Mouse (Mus musculus) embryonic fibroblast, embryonic 13.5 days (primary cell): Measurements from ENCODE around the gene Fbxl13. TPM values are rescaled to one million over a fixed set of nuclear protein-coding genes. Genes with fewer than 3 reads are reported as not detected.

ENCODE experiments used
- H3K27ac ChIP-seq: 2 replicates; pipeline ENCODE4 v1.5.1; 2012; ENCODE audit warnings: low read length, control low read depth, inconsistent platforms; ENCODE audit not compliant: insufficient read depth
- H3K4me1 ChIP-seq: 2 replicates; pipeline ENCODE4 v1.6.1; 2011; ENCODE audit warnings: low read length; ENCODE audit not compliant: control insufficient read depth, insufficient read depth
- H3K4me3 ChIP-seq: 2 replicates; pipeline ENCODE4 v1.5.1; 2011; ENCODE audit warnings: mild to moderate bottlenecking, control low read depth, low read length; ENCODE audit not compliant: insufficient read depth
- CTCF ChIP-seq: IDR thresholded peaks from 2 replicates; pipeline ENCODE4 v1.5.1; 2011; ENCODE audit warnings: mild to moderate bottlenecking, control low read depth, low read length, moderate library complexity, borderline replicate concordance; ENCODE audit not compliant: insufficient read depth
- POLR2A ChIP-seq: IDR thresholded peaks from 2 replicates; pipeline ENCODE4 v1.6.1; 2011; ENCODE audit warnings: low read depth, mild to moderate bottlenecking, control low read depth, low read length, moderate library complexity
- polyA plus RNA-seq: library from polyadenylated mRNA; stranded (reverse); fragments of >200 nt; gene quantifications from 2 replicates; pipeline ENCODE4 v1.2.4, GENCODE M21; 2011; ENCODE audit warnings: low read depth; ENCODE audit not compliant: missing spikeins, insufficient read length

The Fbxl13 gene
- polyA plus RNA-seq, 1 experiment = not detected

DNA sequence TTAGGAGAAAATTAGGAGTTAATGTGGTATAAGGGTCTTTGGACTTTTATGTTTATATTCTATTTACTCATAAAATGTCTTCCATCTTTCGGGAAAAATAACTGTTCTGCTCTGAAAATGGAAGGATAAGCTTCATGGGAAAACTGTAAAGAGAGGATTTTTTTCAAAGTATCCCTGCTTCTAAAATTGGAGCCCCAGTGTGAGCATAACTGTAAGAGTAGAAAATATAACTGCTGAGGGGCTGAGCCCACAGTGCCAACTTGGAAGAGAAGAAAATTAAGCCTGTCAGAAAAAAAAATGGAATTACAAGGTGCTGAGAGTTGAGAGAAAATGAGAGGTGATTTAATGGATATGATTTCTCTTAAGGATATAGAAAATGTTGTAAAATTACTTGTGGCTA is 90.7 kb downstream of the Fbxl13 start:
- no peak overlapping the region for H3K27ac ChIP-seq
- no peak overlapping the region for H3K4me3 ChIP-seq
- 0 out of 2 replicates have a peak, but pooled peaks cover 2% of the 10 kb centered on the region for H3K4me1 ChIP-seq
- no peak for TF ChIP-seq CTCF
- no peak for TF ChIP-seq POLR2A

DNA sequence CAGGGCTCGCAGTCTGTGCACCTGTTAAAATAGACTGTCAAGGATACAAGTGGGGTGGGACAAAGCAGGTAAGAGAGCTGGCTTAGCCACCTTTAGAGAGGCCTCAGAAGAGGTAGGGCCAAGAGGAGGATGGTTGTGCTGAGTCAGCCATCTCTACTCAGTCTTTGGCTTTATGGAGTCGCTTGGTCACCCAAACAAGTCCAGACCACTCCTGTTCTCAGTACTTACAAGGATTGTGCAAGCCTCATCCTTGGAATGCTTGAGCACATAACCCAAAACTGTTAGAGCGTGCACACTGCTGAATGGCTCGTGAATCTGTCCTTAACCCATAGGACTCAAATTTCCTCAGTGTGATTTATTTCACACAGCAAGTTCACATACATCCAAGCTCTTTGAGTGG is 91.7 kb downstream of the Fbxl13 start:
- Histone ChIP-seq H3K27ac (peak overlapping the region; percentile 23; the same call in 1 of the 2 replicates), H3K4me1 (0 out of 2 replicates have a peak, but pooled peaks cover 2% of the 10 kb centered on the region), H3K4me3 (no peak overlapping the region)
- no peak for TF ChIP-seq POLR2A
- no peak for TF ChIP-seq CTCF

DNA sequence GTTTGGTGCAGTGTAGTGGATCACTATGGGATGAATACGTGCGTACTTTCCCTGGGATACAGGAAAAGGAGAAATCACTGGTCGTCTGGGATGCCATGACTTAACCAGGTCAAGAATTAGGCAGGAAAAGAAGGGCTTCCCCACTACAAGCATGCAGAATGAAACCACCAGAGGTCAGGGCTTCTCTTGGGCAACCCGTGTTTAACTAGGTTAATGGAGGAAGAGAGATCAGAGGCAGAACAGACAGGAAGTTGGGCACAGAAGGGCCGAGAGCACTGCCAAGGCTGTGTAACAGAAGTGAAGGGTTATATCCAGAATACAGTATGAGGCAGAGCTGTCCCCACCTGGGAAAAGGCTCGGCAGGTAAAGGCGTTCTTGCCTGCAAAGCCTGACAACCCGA is 98.4 kb downstream of the Fbxl13 start:
- H3K4me1 ChIP-seq = peaks cover 12% of the 10 kb centered on the region; the same call in 1 of the 2 replicates
- H3K27ac ChIP-seq = no peak overlapping the region
- no peak overlapping the region for H3K4me3 ChIP-seq
- TF ChIP-seq POLR2A = no peak
- TF ChIP-seq CTCF = no peak

DNA sequence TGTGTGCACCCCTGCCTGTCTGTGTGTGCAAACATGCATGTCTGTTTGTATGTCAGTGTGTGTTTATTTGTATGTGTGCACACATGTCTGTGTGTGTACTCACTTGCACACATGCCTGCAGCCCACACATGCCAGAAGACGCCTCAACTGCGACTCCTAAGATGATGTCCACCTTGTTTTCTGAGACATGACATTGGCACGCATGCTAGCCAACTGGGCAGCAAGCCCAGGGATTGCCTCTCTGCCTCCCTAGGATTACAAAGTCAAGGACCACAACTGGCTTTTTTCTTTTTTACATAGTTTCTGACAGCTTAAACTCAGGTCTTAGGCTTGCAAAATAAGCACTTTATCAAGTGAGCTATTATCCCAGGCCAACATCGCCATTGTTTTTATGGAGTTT is 99.6 kb downstream of the Fbxl13 start:
- TF ChIP-seq CTCF (no peak), POLR2A (no peak)

DNA sequence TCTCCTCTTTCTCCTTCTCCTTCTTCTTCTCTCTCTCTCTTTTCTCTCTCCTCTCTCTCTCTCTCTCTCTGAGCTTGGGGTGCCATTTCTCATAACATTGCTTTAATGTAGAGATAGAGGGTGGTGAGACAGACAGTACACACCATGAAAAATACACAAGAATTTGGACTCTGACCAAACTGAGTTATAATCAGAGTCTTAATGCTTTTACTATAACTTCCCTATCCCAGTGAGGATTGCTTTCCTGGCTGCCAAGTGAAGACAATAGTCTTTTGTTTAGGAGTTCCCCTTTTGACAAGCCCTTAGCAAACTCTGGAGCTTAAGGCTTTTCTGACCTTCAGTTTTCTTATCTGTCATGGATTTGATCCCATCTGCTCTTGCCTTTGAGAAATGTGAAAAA is 100.2 kb downstream of the Fbxl13 start:
- TF ChIP-seq CTCF (no peak), POLR2A (no peak)
- peak overlapping the region; percentile 96 for H3K4me3 ChIP-seq
- peak overlapping the region; percentile 84 for H3K27ac ChIP-seq
- H3K4me1 ChIP-seq = peaks cover 12% of the 10 kb centered on the region; the same call in 1 of the 2 replicates

More for the DNA sequence above, 99.6 kb downstream of the Fbxl13 start:
- peaks cover 12% of the 10 kb centered on the region; the same call in 1 of the 2 replicates for H3K4me1 ChIP-seq
- peak overlapping the region; percentile 96 for H3K4me3 ChIP-seq
- 0 out of 2 replicates have a peak overlapping the region, but pooled peaks have one; percentile 84 for H3K27ac ChIP-seq

DNA sequence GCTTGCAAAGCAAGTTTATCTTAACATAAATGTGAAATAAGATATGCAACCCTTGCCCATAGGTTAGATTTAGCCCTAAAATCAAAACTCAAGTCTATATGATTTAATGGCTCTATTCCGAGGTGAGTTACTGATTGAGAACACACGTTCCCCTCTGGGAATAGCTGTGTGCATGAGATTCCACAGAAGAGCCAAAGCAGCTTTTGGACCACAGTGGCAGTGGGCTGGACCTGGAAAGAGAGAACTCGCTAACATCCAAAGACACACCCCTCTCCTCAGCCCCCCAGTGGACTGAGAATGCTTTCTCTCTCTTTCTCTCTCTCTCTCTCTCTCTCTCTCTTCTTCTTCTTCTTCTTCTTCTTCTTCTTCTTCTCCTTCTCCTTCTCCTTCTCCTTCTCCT is 100.6 kb downstream of the Fbxl13 start:
- TF ChIP-seq CTCF = no peak
- TF ChIP-seq POLR2A = peak; percentile 46; the same call in 1 of the 2 replicates
- Histone ChIP-seq H3K4me1 (peaks cover 10% of the 10 kb centered on the region; the same call in 1 of the 2 replicates), H3K27ac (peak overlapping the region; percentile 84), H3K4me3 (peak overlapping the region; percentile 96)

DNA sequence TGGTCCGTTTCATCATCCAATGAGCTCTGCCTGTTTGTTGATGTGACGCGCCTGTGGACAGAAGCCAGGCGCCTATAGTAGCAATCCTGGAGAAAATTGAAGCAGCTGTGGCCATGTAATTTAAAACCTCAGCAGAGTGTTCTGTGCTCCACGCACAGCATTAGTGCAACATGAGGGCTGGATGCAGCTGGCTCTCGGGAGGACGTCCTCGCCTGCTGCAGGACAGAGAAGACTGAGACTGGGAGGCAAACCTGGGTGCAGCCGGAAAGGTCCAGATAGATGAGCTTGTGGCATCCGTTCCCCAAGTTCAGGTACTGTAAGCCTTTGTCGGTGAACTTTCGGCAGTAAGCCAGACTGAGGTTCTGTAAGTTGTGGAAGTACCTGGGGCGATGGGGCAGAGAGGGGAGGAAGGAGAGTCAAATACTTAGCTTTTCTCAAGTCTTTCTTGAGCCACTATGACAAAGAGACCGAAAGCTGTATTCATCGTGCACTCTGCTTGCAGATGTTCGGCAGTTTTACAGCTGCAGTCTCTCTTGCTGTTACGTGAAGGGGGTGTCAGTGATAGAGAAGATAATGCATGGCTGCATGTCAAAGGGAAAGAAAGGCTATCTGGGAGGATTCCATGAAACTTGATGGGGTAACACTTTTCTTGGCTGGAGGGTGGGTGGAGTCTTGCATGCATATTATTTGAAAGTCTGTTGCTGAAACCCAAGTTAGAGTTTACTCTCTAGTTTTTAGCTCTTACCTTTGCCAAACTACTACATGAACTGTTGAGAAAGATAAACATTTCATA is 101.8 kb downstream of the Fbxl13 start, which contains the start of gene Lrrc17:
Lrrc17 (plus strand) TSS at position 151 of the 793 bp plus-strand sequence.
- H3K4me1 ChIP-seq = peaks cover 10% of the 10 kb centered on the region; the same call in 1 of the 2 replicates
- TF ChIP-seq POLR2A (peak; percentile 94), CTCF (no peak)
- peak within 1 kb of the TSS; percentile 96 for H3K4me3 ChIP-seq
- peak within 1 kb of the TSS; percentile 84 for H3K27ac ChIP-seq

DNA sequence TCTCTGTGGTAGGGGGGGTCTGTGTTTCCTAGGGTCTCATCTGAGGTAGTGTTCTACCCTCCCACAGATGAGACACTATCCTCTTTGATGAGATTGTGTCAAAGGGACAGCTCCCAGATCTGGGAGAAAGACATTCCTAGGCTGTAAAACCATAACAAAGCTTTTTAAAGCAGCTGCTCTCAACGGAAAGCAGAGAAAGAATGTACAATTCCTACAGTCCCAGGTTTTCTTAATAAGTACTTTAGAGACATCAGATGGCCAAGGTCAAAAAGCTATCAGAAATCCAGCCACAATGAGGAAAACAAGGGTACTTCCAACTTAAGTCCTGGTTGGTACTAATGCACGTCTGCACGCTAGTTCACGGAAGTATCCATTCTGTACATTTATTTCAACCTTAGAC is 103.2 kb downstream of the Fbxl13 start:
- H3K4me1 ChIP-seq = peaks cover 10% of the 10 kb centered on the region; the same call in 1 of the 2 replicates
- TF ChIP-seq CTCF (no peak), POLR2A (no peak)
- no peak overlapping the region for H3K27ac ChIP-seq
- no peak overlapping the region for H3K4me3 ChIP-seq

DNA sequence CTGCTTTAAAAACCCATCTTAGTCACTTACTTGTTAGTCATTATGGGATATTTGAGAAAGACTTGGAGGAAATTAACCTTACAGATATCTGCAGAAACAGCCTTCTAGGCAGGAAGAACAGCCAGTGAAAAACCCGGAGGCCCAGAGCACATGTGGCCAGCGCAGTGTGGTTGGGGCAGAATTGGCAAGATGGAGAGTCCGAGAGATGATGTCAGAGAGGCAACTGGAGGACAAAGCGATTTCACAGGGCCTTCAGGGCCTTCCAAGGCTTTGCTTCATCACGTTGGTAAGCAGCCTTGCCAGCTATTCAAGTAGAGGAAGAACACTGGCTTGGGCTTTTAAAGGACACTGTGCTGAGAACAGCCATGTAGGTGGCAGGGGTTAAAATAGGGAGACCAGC is 112.5 kb downstream of the Fbxl13 start:
- Histone ChIP-seq H3K4me3 (no peak overlapping the region), H3K27ac (no peak overlapping the region), H3K4me1 (peaks cover 13% of the 10 kb centered on the region)
- TF ChIP-seq CTCF = no peak
- TF ChIP-seq POLR2A = no peak

DNA sequence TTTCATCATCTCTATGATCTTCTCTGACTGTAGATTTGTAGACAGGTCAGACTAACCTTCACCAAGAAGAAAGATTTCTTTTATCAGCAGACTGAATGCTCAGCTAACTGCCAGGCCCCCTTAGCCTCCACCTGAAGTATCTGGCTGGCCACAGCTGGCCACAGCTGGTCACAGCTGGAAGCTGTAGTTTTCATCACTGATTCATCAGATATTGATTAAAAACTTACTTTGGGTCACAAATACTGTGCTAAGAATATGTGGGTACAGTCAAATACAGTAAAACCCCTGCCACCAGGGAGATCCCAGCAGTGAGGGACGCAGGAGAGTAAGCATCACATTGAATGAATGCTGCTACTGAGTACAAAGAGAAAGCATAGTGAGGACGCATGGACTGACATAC is 113.3 kb downstream of the Fbxl13 start:
- no peak overlapping the region for H3K4me3 ChIP-seq
- no peak for TF ChIP-seq POLR2A
- no peak for TF ChIP-seq CTCF
- H3K4me1 ChIP-seq = peaks cover 13% of the 10 kb centered on the region
- H3K27ac ChIP-seq = no peak overlapping the region
